In genomic region chr7:130379886-130380285, GRCm38 (mm10) we compare ENCODE assay signal across 23 mouse cellular contexts.
"Had no signal": no experiment of that assay in that cellular context is flagged by ENCODE, and none has a peak within 500 bp of the region (broad histone marks: within the 10 kb centered on the region; RNA-seq: fewer than 3 reads in every experiment).

No protein-coding gene starts in this region.

- H3K9me3 ChIP-seq: kidney, embryonic 15.5 days; limb, embryonic 10.5 days; liver, embryonic 12.5 days; liver, embryonic 15.5 days; lung, embryonic 15.5 days; midbrain, embryonic 10.5 days; midbrain, embryonic 13.5 days; neural tube, embryonic 13.5 days had no signal

- H3K4me1 ChIP-seq: kidney, embryonic 15.5 days; limb, embryonic 10.5 days; liver, embryonic 12.5 days; liver, embryonic 15.5 days; lung, embryonic 15.5 days; megakaryocyte, embryonic 14.5 days had no signal

- H3K4me2 ChIP-seq: kidney, embryonic 15.5 days; limb, embryonic 13.5 days; liver, embryonic 12.5 days; liver, embryonic 15.5 days; lung, embryonic 15.5 days; midbrain, embryonic 13.5 days; neural tube, embryonic 13.5 days had no signal

- H3K27ac ChIP-seq: kidney, embryonic 15.5 days; limb, embryonic 10.5 days; limb, embryonic 13.5 days; liver, embryonic 12.5 days; liver, embryonic 15.5 days; lung, embryonic 15.5 days; midbrain, embryonic 13.5 days; neural tube, embryonic 13.5 days had no signal

- H3K9ac ChIP-seq: kidney, embryonic 15.5 days; limb, embryonic 13.5 days; liver, embryonic 12.5 days; liver, embryonic 15.5 days; lung, embryonic 15.5 days; midbrain, embryonic 13.5 days; neural tube, embryonic 13.5 days had no signal

- DNase-seq: kidney, postnatal 14 days; layer of hippocampus, adult 9-11 months; liver; lung, adult 18-20 months; lung, postnatal 10 days; lung, postnatal 36 days; retina, postnatal 1 day; right cerebral cortex, postnatal 25 days; thymus, adult 18-20 months; thymus, postnatal 36 days had no signal

- H3K36me3 ChIP-seq: limb, embryonic 10.5 days; limb, embryonic 13.5 days; liver, embryonic 12.5 days; liver, embryonic 15.5 days; lung, embryonic 15.5 days; midbrain, embryonic 13.5 days had no signal

- ATAC-seq: liver, embryonic 12.5 days; midbrain, embryonic 16.5 days had no signal

- H3K27me3 ChIP-seq: kidney, embryonic 15.5 days; limb, embryonic 13.5 days; liver, embryonic 12.5 days; liver, embryonic 15.5 days; lung, embryonic 15.5 days; megakaryocyte, embryonic 14.5 days; neural tube, embryonic 13.5 days had no signal

- H3K4me3 ChIP-seq: kidney, embryonic 15.5 days; layer of hippocampus, adult 2 months; limb, embryonic 10.5 days; limb, embryonic 13.5 days; liver, embryonic 12.5 days; liver, embryonic 15.5 days; lung, embryonic 15.5 days; megakaryocyte, embryonic 14.5 days; midbrain, embryonic 10.5 days; midbrain, embryonic 13.5 days; myocyte; neural tube, embryonic 13.5 days had no signal
